ENCODE assay signal across 15 mouse cellular contexts in the genomic region with DNA sequence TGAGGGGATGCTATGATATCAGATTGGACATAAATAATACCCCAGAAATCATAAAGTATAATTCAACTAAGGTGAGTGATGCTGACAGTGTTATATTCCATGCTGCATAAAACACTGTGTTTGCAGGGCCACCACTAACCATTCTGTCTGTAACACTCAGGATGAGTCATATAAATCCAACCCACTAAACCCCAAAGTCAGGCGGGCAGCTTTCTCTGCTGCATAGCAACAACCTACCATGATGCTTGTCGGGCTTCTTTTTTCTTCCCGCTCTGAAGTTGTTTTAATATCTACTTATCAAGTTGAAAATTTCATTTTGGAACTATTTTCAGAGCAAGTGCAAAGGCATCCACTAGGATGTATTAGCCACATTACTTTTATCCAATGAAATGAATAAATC.
A peak's percentile ranks its signal among the peaks of the same experiment; 100 is the strongest.
DNase-seq lines count a peak whose midpoint lies in the region; ATAC-seq and TF ChIP-seq lines count a peak whose summit lies in the region.
"Had no signal": no experiment of that assay in that cellular context is flagged by ENCODE, and none has a peak within 500 bp of the region (broad histone marks: within the 10 kb centered on the region; RNA-seq: fewer than 3 reads in every experiment).

No protein-coding gene starts in this region.

- no peak overlapping the region for H3K9ac ChIP-seq in neural tube, embryonic 15.5 days (replicated peaks)
- H3K9ac ChIP-seq: embryonic facial prominence, embryonic 12.5 days; forebrain, embryonic 15.5 days; liver, embryonic 15.5 days had no signal

- H3K9me3 ChIP-seq in neural tube, embryonic 15.5 days (replicated peaks), result no peaks in the 10 kb centered on the region
- H3K9me3 ChIP-seq: embryonic facial prominence, embryonic 12.5 days; forebrain, embryonic 15.5 days; liver, embryonic 15.5 days had no signal

- no peak overlapping the region for H3K4me3 ChIP-seq in C2C12 (ENCODE audit: insufficient read depth, poor library complexity, severe bottlenecking)
- no peak overlapping the region for H3K4me3 ChIP-seq in neural tube, embryonic 15.5 days (replicated peaks)
- H3K4me3 ChIP-seq: embryonic facial prominence, embryonic 12.5 days; forebrain, embryonic 15.5 days; liver, embryonic 15.5 days had no signal

- H3K36me3 ChIP-seq in C2C12 (ENCODE audit: control insufficient read depth, insufficient read depth), result no peaks in the 10 kb centered on the region
- no peaks in the 10 kb centered on the region for H3K36me3 ChIP-seq in neural tube, embryonic 15.5 days
- H3K36me3 ChIP-seq: embryonic facial prominence, embryonic 12.5 days; forebrain, embryonic 15.5 days; liver, embryonic 15.5 days had no signal

- DNase-seq in layer of hippocampus, adult 9-11 months, result peak; percentile 47
- DNase-seq in layer of hippocampus, postnatal 14 days (ENCODE audit: low spot score in 2 of 2), result no peak
- DNase-seq in frontal cortex, postnatal 36 days (ENCODE audit: low spot score in 2 of 2), result peak; percentile 40 to 66
- peak; percentile 23 for DNase-seq in right cerebral cortex, postnatal 25 days
- DNase-seq in urinary bladder, postnatal 14 days (ENCODE audit: low spot score), result no peak
- DNase-seq: cerebellum, postnatal 36 days; gastrocnemius, postnatal 10 days; lung, postnatal 10 days; thymus, adult 18-20 months had no signal

- TF ChIP-seq CTCF in C2C12 (IDR thresholded peaks at IDR 0.05; ENCODE audit: control insufficient read depth, insufficient read depth, insufficient read length), result no peak

- H3K27ac ChIP-seq in neural tube, embryonic 15.5 days (replicated peaks), result no peak overlapping the region
- H3K27ac ChIP-seq: embryonic facial prominence, embryonic 12.5 days; forebrain, embryonic 15.5 days; liver, embryonic 15.5 days had no signal

- 90% methylated on average over 3 of the region's 3 CpGs for WGBS in neural tube, embryonic 15.5 days

- H3K4me1 ChIP-seq in neural tube, embryonic 15.5 days, result no peaks in the 10 kb centered on the region
- H3K4me1 ChIP-seq: embryonic facial prominence, embryonic 12.5 days; forebrain, embryonic 15.5 days; liver, embryonic 15.5 days had no signal

- no peaks in the 10 kb centered on the region for H3K79me3 ChIP-seq in C2C12 (ENCODE audit: low read depth)

- no peak overlapping the region for H3ac ChIP-seq in C2C12 (ENCODE audit: control insufficient read depth, insufficient read length, low read depth)

- H3K79me2 ChIP-seq in C2C12 (ENCODE audit: control insufficient read depth, insufficient read depth), result no peaks in the 10 kb centered on the region

- H3K27me3 ChIP-seq in C2C12 (ENCODE audit: control insufficient read depth, insufficient read depth, insufficient read length), result no peaks in the 10 kb centered on the region
- no peaks in the 10 kb centered on the region for H3K27me3 ChIP-seq in neural tube, embryonic 15.5 days (replicated peaks)
- H3K27me3 ChIP-seq: embryonic facial prominence, embryonic 12.5 days; forebrain, embryonic 15.5 days; liver, embryonic 15.5 days had no signal

- no peak overlapping the region for H3K4me2 ChIP-seq in neural tube, embryonic 15.5 days
- H3K4me2 ChIP-seq: embryonic facial prominence, embryonic 12.5 days; forebrain, embryonic 15.5 days; liver, embryonic 15.5 days had no signal

- no peak for ATAC-seq in neural tube, embryonic 15.5 days (ENCODE audit: low FRiP score)
- ATAC-seq: CD4-positive, CD25-positive, alpha-beta regulatory T cell, adult 4 months; forebrain, embryonic 15.5 days had no signal

TF ChIP-seq in C2C12, 6 proteins besides CTCF, POLR2A, EP300 and RAD21:
- TF ChIP-seq CEBPB (IDR thresholded peaks at IDR 0.05; ENCODE audit: low read depth) (no peak), FOSL1 (IDR thresholded peaks at IDR 0.05; ENCODE audit: insufficient read depth, low read length, poor library complexity, severe bottlenecking) (peak; percentile 19)

Comparison
In these comparisons a context has a peak if more than half of its experiments do, and no peak if none do; other contexts are left out.
1. DNase-seq: peak in layer of hippocampus, adult 9-11 months (single experiment), frontal cortex, postnatal 36 days (2 of 2) and right cerebral cortex, postnatal 25 days (single experiment); none in layer of hippocampus, postnatal 14 days (0 of 2) and urinary bladder, postnatal 14 days (single experiment).